Mouse (Mus musculus) hindbrain, embryonic 10.5 days (tissue): ENCODE data around the gene Frmd8. TPM values are rescaled to one million over a fixed set of nuclear protein-coding genes. Genes with fewer than 3 reads are reported as not detected.

Source experiments
- DNase-seq: peaks from one replicate; pipeline ENCODE4 v3.0.0-alpha.2; 2017; ENCODE audit warnings: low spot score
- H3K27ac ChIP-seq: fragments of 300-500 bp; sonication (generic); 2 replicates; pipeline ENCODE4 v1.5.1; 2016; ENCODE audit warnings: mild to moderate bottlenecking, moderate library complexity
- H3K27me3 ChIP-seq: fragments of 300-500 bp; sonication (generic); 2 replicates; pipeline ENCODE4 v1.6.1; 2016; ENCODE audit warnings: mild to moderate bottlenecking; ENCODE audit not compliant: poor library complexity, insufficient read depth, severe bottlenecking
- H3K36me3 ChIP-seq: fragments of 300-500 bp; sonication (generic); 2 replicates; pipeline ENCODE4 v1.6.1; 2016; ENCODE audit warnings: mild to moderate bottlenecking, moderate library complexity
- H3K4me1 ChIP-seq: fragments of 300-500 bp; sonication (generic); replicated peaks from 2 replicates; pipeline ENCODE4 v1.6.1; 2016; ENCODE audit warnings: mild to moderate bottlenecking
- H3K4me3 ChIP-seq: fragments of 300-500 bp; sonication (generic); 2 replicates; pipeline ENCODE4 v1.5.1; 2016; ENCODE audit warnings: mild to moderate bottlenecking, moderate library complexity
- H3K9me3 ChIP-seq: fragments of 300-500 bp; sonication (generic); 2 replicates; pipeline ENCODE4 v1.6.1; 2016; ENCODE audit warnings: mild to moderate bottlenecking, moderate library complexity
- WGBS: fragments of 180-500 bp; shearing (Covaris S2); methylation state at CpG from one replicate; pipeline ENCODE4 v1.1.7; 2016; 5-methylcytosine and 5-hydroxymethylcytosine counted together
- polyA plus RNA-seq: library from polyadenylated mRNA; unstranded; fragments of >200 nt; fragmentation: Nextera tagmentation; extraction: Ambion mirVana; gene quantifications from 2 replicates; pipeline ENCODE4 v1.2.1, GENCODE M21; 2016

Frmd8 gene
- polyA plus RNA-seq, 1 experiment from 2014 or later, result 37.2 TPM

DNA sequence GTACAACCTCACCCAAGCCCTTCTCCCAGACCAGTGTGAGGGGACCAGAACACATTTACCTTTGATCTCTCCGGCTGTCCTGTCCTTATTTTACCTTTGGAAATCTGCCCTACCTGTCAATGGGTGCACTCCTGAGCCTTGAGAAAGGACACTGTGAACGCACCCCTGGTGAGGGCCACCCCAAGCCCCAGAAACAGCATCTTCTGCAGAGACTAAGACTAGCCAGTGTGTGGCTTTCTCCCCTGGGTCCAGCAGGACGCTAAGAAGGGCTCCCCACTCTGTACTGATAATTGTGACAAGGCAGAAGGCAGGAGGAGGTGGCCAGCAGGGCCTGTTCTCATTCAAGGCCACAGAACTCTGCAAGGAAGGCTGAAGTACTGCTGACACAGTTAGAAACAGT, 3.8 kb upstream of the Frmd8 start:
- H3K36me3 ChIP-seq, result no peaks in the 10 kb centered on the region
- no peak for DNase-seq
- H3K4me3 ChIP-seq, result no peak overlapping the region
- H3K9me3 ChIP-seq, result no peaks in the 10 kb centered on the region
- no peaks in the 10 kb centered on the region; the same call in 1 of the 2 replicates for H3K27me3 ChIP-seq
- 87% methylated on average over 3 of the region's 3 CpGs for WGBS
- 0 out of 2 replicates have a peak overlapping the region, but pooled peaks have one; percentile 45 for H3K27ac ChIP-seq
- H3K4me1 ChIP-seq, result peaks cover 34% of the 10 kb centered on the region

- WGBS, result 79% methylated on average over 7 of the region's 7 CpGs
- no peak overlapping the region for H3K4me3 ChIP-seq
- no peaks in the 10 kb centered on the region for H3K9me3 ChIP-seq
- no peaks in the 10 kb centered on the region; the same call in 1 of the 2 replicates for H3K27me3 ChIP-seq
- no peaks in the 10 kb centered on the region for H3K36me3 ChIP-seq
- no peak for DNase-seq
- H3K27ac ChIP-seq, result peak overlapping the region; percentile 13; the same call in 1 of the 2 replicates
- peaks cover 39% of the 10 kb centered on the region for H3K4me1 ChIP-seq
Observed at GRCm38 (mm10) chr19:5878362-5878722, 3.3 kb upstream of the Frmd8 start.

GRCm38 (mm10) chr19:5877618-5878361, 2.7 kb upstream of the Frmd8 start, which contains the start of gene Slc25a45:
TSS of gene Slc25a45 (plus strand) at chr19:5877808.
- peaks cover 45% of the 10 kb centered on the region for H3K4me1 ChIP-seq
- H3K4me3 ChIP-seq, result peak within 1 kb of the TSS; percentile 14; the same call in 1 of the 2 replicates
- peak within 1 kb of the TSS; percentile 59 for H3K27ac ChIP-seq
- no peaks in the 10 kb centered on the region; the same call in 1 of the 2 replicates for H3K27me3 ChIP-seq
- peaks cover 4% of the 10 kb centered on the region for H3K36me3 ChIP-seq
- 47% methylated on average over 15 of the region's 15 CpGs for WGBS
- DNase-seq, result peak; percentile 72
- H3K9me3 ChIP-seq, result no peaks in the 10 kb centered on the region

- Histone ChIP-seq H3K27me3 (no peaks in the 10 kb centered on the region; the same call in 1 of the 2 replicates), H3K9me3 (no peaks in the 10 kb centered on the region), H3K4me1 (peaks cover 70% of the 10 kb centered on the region), H3K36me3 (peaks cover 29% of the 10 kb centered on the region), H3K27ac (peak overlapping the region; percentile 93), H3K4me3 (peak overlapping the region; percentile 92)
- DNase-seq, result no peak
- WGBS, result 17% methylated on average over 13 of the region's 13 CpGs
Observed at GRCm38 (mm10) chr19:5874391-5874968, 594 bp downstream of the Frmd8 start.

DNA sequence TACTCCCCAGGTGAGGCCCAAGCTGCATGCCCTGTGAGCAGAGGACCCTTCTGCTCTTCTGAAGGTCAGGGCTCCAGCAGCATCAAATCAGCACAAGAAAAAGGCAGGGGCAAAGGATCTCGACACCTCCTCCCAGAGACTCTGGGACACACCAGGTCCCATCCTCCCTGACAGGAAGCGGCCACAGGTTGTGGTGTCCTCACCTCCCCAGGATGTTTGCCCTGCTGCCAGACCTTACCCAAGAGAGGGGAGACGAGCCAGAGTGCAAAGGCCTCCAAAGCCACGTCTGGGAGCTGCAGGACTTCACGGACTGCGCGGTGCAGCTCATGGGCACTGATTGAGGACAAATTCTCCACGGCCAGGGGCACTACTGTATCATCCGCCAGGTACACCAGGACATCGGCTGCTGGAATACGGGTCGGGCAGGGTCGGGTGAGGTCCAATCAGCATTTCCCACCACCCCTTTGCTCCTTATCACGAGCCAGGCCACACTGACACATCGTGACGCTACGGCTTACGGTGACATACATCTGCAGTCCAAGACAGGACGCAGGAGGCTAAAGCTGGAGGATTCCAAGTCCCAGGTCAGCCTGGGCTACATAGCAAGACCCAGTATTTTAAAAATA, 2.0 kb downstream of the Frmd8 start:
- Histone ChIP-seq H3K27ac (0 out of 2 replicates have a peak overlapping the region, but pooled peaks have one; percentile 18), H3K9me3 (no peaks in the 10 kb centered on the region), H3K27me3 (no peaks in the 10 kb centered on the region; the same call in 1 of the 2 replicates), H3K4me1 (peaks cover 64% of the 10 kb centered on the region), H3K4me3 (0 out of 2 replicates have a peak overlapping the region, but pooled peaks have one; percentile 7), H3K36me3 (peaks cover 43% of the 10 kb centered on the region)
- 90% methylated on average over 19 of the region's 19 CpGs for WGBS
- DNase-seq, result no peak

DNA sequence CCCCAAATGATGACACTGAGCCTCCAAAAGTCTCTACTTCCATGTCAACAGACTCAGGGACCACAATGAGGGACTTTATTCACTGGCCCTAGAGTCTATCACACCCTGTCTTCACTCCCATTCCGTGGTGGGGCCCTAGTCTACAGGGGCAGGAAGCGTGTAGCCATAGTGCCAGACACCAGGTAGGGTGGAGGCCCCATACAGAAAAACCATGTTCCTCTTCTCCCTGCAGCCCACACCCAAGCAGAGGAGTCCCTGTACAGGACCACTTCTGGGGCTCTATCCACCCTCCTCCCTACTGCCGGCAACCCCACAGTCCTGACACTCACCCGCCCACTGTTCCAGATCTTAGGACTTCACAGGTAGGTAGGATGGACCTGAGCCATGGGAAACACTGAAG, 2.5 kb downstream of the Frmd8 start:
- Histone ChIP-seq H3K36me3 (peaks cover 48% of the 10 kb centered on the region), H3K27ac (0 out of 2 replicates have a peak overlapping the region, but pooled peaks have one; percentile 18), H3K9me3 (no peaks in the 10 kb centered on the region), H3K27me3 (no peaks in the 10 kb centered on the region; the same call in 1 of the 2 replicates), H3K4me3 (0 out of 2 replicates have a peak overlapping the region, but pooled peaks have one; percentile 7), H3K4me1 (peaks cover 59% of the 10 kb centered on the region)
- 93% methylated on average over 4 of the region's 4 CpGs for WGBS
- DNase-seq, result no peak

GRCm38 (mm10) chr19:5871683-5872082, 3.4 kb downstream of the Frmd8 start:
- WGBS, result 49% methylated on average over 6 of the region's 6 CpGs
- H3K9me3 ChIP-seq, result no peaks in the 10 kb centered on the region
- H3K4me1 ChIP-seq, result peaks cover 55% of the 10 kb centered on the region
- peak overlapping the region; percentile 39 for H3K4me3 ChIP-seq
- H3K27me3 ChIP-seq, result no peaks in the 10 kb centered on the region; the same call in 1 of the 2 replicates
- peaks cover 57% of the 10 kb centered on the region for H3K36me3 ChIP-seq
- H3K27ac ChIP-seq, result peak overlapping the region; percentile 88
- no peak for DNase-seq

- WGBS, result 11% methylated on average over 7 of the region's 7 CpGs
- H3K9me3 ChIP-seq, result no peaks in the 10 kb centered on the region
- peak; percentile 69 for DNase-seq
- H3K4me1 ChIP-seq, result peaks cover 55% of the 10 kb centered on the region
- peaks cover 61% of the 10 kb centered on the region for H3K36me3 ChIP-seq
- H3K27me3 ChIP-seq, result no peaks in the 10 kb centered on the region; the same call in 1 of the 2 replicates
- H3K4me3 ChIP-seq, result peak overlapping the region; percentile 39
- peak overlapping the region; percentile 88 for H3K27ac ChIP-seq
Observed at GRCm38 (mm10) chr19:5871273-5871672, 3.8 kb downstream of the Frmd8 start.

GRCm38 (mm10) chr19:5868096-5868495, 7.0 kb downstream of the Frmd8 start:
- Histone ChIP-seq H3K4me3 (no peak overlapping the region), H3K27me3 (no peaks in the 10 kb centered on the region), H3K4me1 (peaks cover 28% of the 10 kb centered on the region), H3K36me3 (peaks cover 91% of the 10 kb centered on the region), H3K27ac (no peak overlapping the region), H3K9me3 (no peaks in the 10 kb centered on the region)
- WGBS, result 88% methylated on average over 6 of the region's 6 CpGs
- no peak for DNase-seq

- no peak overlapping the region for H3K27ac ChIP-seq
- no peaks in the 10 kb centered on the region for H3K4me1 ChIP-seq
- H3K27me3 ChIP-seq, result no peaks in the 10 kb centered on the region
- H3K4me3 ChIP-seq, result no peak overlapping the region
- H3K36me3 ChIP-seq, result peaks cover 100% of the 10 kb centered on the region
- no peak for DNase-seq
- peaks cover 13% of the 10 kb centered on the region for H3K9me3 ChIP-seq
- 93% methylated on average over 20 of the region's 20 CpGs for WGBS
Observed at GRCm38 (mm10) chr19:5864710-5865398, 10.2 kb downstream of the Frmd8 start.

DNA sequence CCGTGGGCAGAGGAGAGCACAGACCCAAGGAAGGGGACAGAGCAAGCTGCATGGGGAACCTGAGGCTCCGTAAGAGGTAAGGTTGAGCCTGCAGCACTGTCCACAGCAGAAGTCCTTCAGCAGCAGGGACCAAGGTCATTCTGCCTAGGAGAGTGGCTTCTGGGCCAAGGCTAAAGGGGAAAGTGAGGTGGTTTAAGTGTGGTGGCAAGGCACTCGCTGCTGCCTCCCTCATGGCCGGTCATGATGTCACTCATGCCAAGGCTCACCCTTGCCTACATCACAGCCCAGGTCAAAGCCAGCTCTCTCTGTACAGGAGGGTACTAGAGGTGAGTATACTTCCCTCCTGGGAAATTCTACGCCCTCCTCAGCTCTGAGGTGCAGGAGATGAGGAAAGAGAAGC, 11.3 kb downstream of the Frmd8 start:
- no peaks in the 10 kb centered on the region for H3K4me1 ChIP-seq
- no peak for DNase-seq
- no peak overlapping the region for H3K4me3 ChIP-seq
- WGBS, result 96% methylated on average over 5 of the region's 5 CpGs
- no peaks in the 10 kb centered on the region for H3K27me3 ChIP-seq
- H3K27ac ChIP-seq, result no peak overlapping the region
- H3K36me3 ChIP-seq, result peaks cover 100% of the 10 kb centered on the region
- peaks cover 13% of the 10 kb centered on the region for H3K9me3 ChIP-seq

GRCm38 (mm10) chr19:5862335-5863085, 12.6 kb downstream of the Frmd8 start:
- 96% methylated on average over 14 of the region's 14 CpGs for WGBS
- H3K36me3 ChIP-seq, result peaks cover 100% of the 10 kb centered on the region

More at GRCm38 (mm10) chr19:5862335-5863085, 12.6 kb downstream of the Frmd8 start:
- H3K9me3 ChIP-seq, result peaks cover 13% of the 10 kb centered on the region
- no peaks in the 10 kb centered on the region for H3K4me1 ChIP-seq
- no peak for DNase-seq
- no peak overlapping the region for H3K27ac ChIP-seq
- no peaks in the 10 kb centered on the region for H3K27me3 ChIP-seq
- no peak overlapping the region for H3K4me3 ChIP-seq
